Mouse (Mus musculus) kidney, postnatal 25 days (tissue): ENCODE data around the gene Mt2.

Experiments used
- DNase-seq, 2 experiments: peaks; one replicate each; pipeline ENCODE4 v3.0.0; 2021; ENCODE audit warnings: mixed read lengths in 2 of 2

The Mt2 gene

GRCm38 (mm10) chr8:94199202-94199869, 26.9 kb downstream of the Mt2 start:
- DNase-seq = peak in 1 of 2 experiments; percentile 69

- no peak for DNase-seq
These were observed 31.6 kb downstream of the Mt2 start for GRCm38 (mm10) chr8:94204043-94204442.

DNA sequence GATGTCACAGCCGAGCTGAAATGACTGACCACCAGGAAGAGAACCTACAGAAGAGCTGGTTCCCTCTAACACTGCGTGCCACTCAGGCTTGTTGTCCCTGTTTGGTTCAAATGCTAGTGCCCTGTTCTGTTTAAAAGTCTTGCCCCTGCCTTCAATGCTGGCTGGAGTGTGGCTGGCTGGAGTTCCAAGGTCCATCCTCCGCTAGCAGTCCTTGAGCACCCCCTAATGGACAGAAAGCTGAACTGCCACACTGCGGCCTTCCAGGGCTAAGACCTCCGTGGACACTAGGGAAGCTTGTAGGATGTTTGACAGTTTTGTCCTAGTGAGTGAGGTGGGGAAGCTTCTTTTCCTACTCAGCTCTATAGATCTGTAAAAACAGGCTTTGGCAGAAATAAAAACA, 33.3 kb downstream of the Mt2 start:
- DNase-seq = peak; percentile 78 to 79

GRCm38 (mm10) chr8:94206256-94206655, 33.8 kb downstream of the Mt2 start:
- no peak for DNase-seq

GRCm38 (mm10) chr8:94207491-94207890, 35.0 kb downstream of the Mt2 start:
- DNase-seq = no peak

DNA sequence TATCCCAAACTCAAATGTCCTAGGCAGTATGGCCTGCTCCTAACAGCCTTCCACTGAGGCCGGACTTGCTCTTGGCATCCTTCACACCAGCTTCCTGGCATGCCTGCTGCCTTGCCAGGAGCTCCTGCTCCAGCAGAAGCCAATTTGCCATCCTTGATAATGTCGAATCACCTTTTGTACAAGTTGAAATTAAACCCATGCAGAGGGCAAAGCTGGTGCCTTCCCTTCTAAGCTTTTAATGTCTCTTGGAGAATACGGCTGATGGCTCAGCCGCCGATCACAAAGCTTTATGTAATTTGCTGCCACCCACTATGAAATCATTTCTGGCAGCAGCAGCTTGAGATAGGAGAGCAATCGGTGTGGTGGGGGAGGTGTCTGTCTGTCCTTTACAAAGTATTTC, 37.2 kb downstream of the Mt2 start:
- no peak for DNase-seq

- no peak for DNase-seq
These were observed 37.8 kb downstream of the Mt2 start for GRCm38 (mm10) chr8:94210225-94210624.

DNA sequence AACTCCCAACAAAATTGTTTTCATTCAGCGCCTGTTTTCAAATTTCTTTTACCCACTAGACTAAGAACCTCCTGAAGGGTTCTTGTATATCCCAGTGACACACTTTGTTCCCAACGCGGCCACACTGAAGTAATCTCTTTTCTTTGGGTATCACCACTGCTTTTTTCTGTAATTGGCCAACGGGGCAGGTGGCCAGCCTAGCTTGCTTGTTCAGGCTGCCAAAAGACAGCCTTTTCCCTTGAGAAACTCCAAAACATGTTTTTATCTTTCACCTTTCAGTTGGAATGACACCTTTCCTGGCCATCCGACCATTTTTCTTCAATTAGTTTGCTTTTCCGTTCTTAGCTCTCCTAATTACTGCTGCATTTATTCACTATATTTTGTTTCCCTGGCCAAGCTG, 41.4 kb downstream of the Mt2 start:
- DNase-seq = no peak

GRCm38 (mm10) chr8:94214252-94215173, 42.0 kb downstream of the Mt2 start, which contains the start of gene Nup93:
TSS of gene Nup93 (plus strand) at chr8:94214564.
- peak; percentile 100 for DNase-seq
